Comparison of ENCODE assay signal across 25 mouse cellular contexts in the genomic region with DNA sequence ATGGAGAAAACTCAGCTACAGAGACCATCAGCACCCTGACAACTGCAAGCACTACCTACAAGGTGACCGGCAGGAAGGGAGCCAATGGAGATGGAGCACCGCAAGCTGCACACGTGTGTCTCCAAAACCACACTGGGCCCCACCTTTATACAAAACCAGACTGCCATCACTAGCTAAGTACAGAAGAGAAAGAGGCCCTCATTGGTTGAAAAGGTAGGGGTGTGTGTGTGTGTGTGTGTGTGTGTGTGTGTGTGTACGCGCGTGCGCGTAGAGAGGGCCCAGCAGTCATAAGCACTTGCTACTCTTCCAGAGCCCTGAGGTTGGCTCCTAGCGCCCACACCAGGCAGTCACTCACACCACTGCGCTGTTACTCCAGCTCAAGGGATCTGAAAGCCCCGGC. TPM values are rescaled to one million over a fixed set of nuclear protein-coding genes. Genes with fewer than 3 reads are reported as not detected.
A peak's percentile ranks its signal among the peaks of the same experiment; 100 is the strongest.
DNase-seq lines count a peak whose midpoint lies in the region; ATAC-seq and TF ChIP-seq lines count a peak whose summit lies in the region.
"Had no signal": no experiment of that assay in that cellular context is flagged by ENCODE, and none has a peak within 500 bp of the region (broad histone marks: within the 10 kb centered on the region; RNA-seq: fewer than 3 reads in every experiment).

No protein-coding gene starts in this region.

- no peak overlapping the region for H3K4me3 ChIP-seq in heart, embryonic 16.5 days (ENCODE audit: low read length)
- H3K4me3 ChIP-seq in heart, embryonic 11.5 days (ENCODE audit: low read depth, low read length), result no peak overlapping the region
- no peak overlapping the region for H3K4me3 ChIP-seq in kidney, adult 2 months (ENCODE audit: insufficient read depth, low read depth, low read length)
- H3K4me3 ChIP-seq: forebrain, embryonic 10.5 days; heart, embryonic 12.5 days; hindbrain, embryonic 12.5 days; limb, embryonic 15.5 days; megakaryocyte, embryonic 14.5 days had no signal

- no peak overlapping the region for H3K9ac ChIP-seq in heart, embryonic 16.5 days (ENCODE audit: low read length)
- no peak overlapping the region for H3K9ac ChIP-seq in heart, embryonic 11.5 days (ENCODE audit: low read depth, low read length)
- H3K9ac ChIP-seq: heart, embryonic 12.5 days; hindbrain, embryonic 12.5 days; limb, embryonic 15.5 days; liver, embryonic 14.5 days; lung, embryonic 14.5 days had no signal

- ATAC-seq in heart, embryonic 16.5 days (replicated peaks; ENCODE audit: extremely low read depth, insufficient read depth, low FRiP score), result 0 out of 2 replicates have a peak, but pooled peaks have one; percentile 14
- ATAC-seq in heart, embryonic 11.5 days (replicated peaks; ENCODE audit: insufficient number of reproducible peaks, low FRiP score, low TSS enrichment), result no peak
- ATAC-seq in cerebellum, adult (ENCODE audit: insufficient number of reproducible peaks, low FRiP score, low TSS enrichment), result no peak
- ATAC-seq: Patski had no signal

- peak; percentile 10 for DNase-seq in thymus, postnatal 25 days
- DNase-seq in thymus, adult 18-20 months, result no peak
- DNase-seq in T-cell, adult 2 months (ENCODE audit: low spot score), result peak; percentile 41
- peak; percentile 48 for DNase-seq in thymus, postnatal 4 days
- DNase-seq in kidney, adult 2 months, result no peak
- DNase-seq: adrenal gland, postnatal 14 days; B cell, adult 2 months; cerebellum, adult 9-10 months; heart, postnatal 14 days; kidney, adult 8-10 months; kidney, postnatal 10 days; left cerebral cortex, postnatal 4 days; lung, embryonic 14.5 days; lung, postnatal 36 days had no signal

- TF ChIP-seq CTCF in kidney, adult 2 months (conservative IDR thresholded peaks at IDR 0.05; ENCODE audit: insufficient read depth, insufficient read length, low read depth, low read length), result no peak

- no peak for TF ChIP-seq POLR2A in kidney, adult 2 months (IDR thresholded peaks at IDR 0.05; ENCODE audit: low read depth, low read length)

- H3K36me3 ChIP-seq in heart, embryonic 16.5 days (ENCODE audit: control insufficient read depth, insufficient read depth), result no peaks in the 10 kb centered on the region
- no peaks in the 10 kb centered on the region for H3K36me3 ChIP-seq in heart, embryonic 11.5 days (ENCODE audit: control insufficient read depth, insufficient read depth, low read length)
- no peaks in the 10 kb centered on the region for H3K36me3 ChIP-seq in kidney, adult 2 months (ENCODE audit: control insufficient read depth, insufficient read depth, low read length)
- H3K36me3 ChIP-seq: heart, embryonic 12.5 days; hindbrain, embryonic 12.5 days; limb, embryonic 15.5 days had no signal

- no peaks in the 10 kb centered on the region for H3K27me3 ChIP-seq in heart, embryonic 16.5 days (ENCODE audit: control insufficient read depth, insufficient read depth, low read length)
- H3K27me3 ChIP-seq in heart, embryonic 11.5 days (ENCODE audit: control insufficient read depth, insufficient read depth, low read length), result no peaks in the 10 kb centered on the region
- H3K27me3 ChIP-seq in kidney, adult 2 months (replicated peaks; ENCODE audit: control insufficient read depth, insufficient read depth, low read length), result no peaks in the 10 kb centered on the region
- H3K27me3 ChIP-seq: heart, embryonic 12.5 days; hindbrain, embryonic 12.5 days; limb, embryonic 15.5 days; megakaryocyte, embryonic 14.5 days; Patski had no signal

- no peaks in the 10 kb centered on the region; the same call in 1 of the 2 replicates for H3K4me1 ChIP-seq in heart, embryonic 16.5 days (ENCODE audit: control insufficient read depth, insufficient read depth, low read length)
- peaks cover 9% of the 10 kb centered on the region; the same call in 1 of the 2 replicates for H3K4me1 ChIP-seq in heart, embryonic 11.5 days (ENCODE audit: control insufficient read depth, insufficient read depth, low read length)
- H3K4me1 ChIP-seq in kidney, adult 2 months (ENCODE audit: control insufficient read depth, insufficient read depth, low read length), result no peaks in the 10 kb centered on the region

- H3K9me3 ChIP-seq in heart, embryonic 16.5 days (replicated peaks; ENCODE audit: control insufficient read depth, low read length), result no peaks in the 10 kb centered on the region
- no peaks in the 10 kb centered on the region for H3K9me3 ChIP-seq in heart, embryonic 11.5 days (replicated peaks; ENCODE audit: control insufficient read depth, low read length)
- H3K9me3 ChIP-seq: forebrain, embryonic 10.5 days; heart, embryonic 12.5 days; hindbrain, embryonic 12.5 days; limb, embryonic 15.5 days; megakaryocyte, embryonic 14.5 days had no signal

- 87% methylated on average over 11 of the region's 11 CpGs for WGBS in heart, embryonic 16.5 days
- 90% methylated on average over 11 of the region's 11 CpGs for WGBS in heart, embryonic 11.5 days (ENCODE audit: insufficient replicate concordance)
- WGBS in kidney, adult 2 months, result 89% methylated on average over 11 of the region's 11 CpGs

- H3K27ac ChIP-seq in heart, embryonic 16.5 days (ENCODE audit: low read length), result no peak overlapping the region
- H3K27ac ChIP-seq in heart, embryonic 11.5 days (ENCODE audit: low read depth, low read length), result no peak overlapping the region
- H3K27ac ChIP-seq in kidney, adult 2 months (ENCODE audit: insufficient read depth, low read depth, low read length), result no peak overlapping the region
- H3K27ac ChIP-seq: forebrain, embryonic 10.5 days; hindbrain, embryonic 12.5 days; limb, embryonic 15.5 days; liver, embryonic 14.5 days; stomach, postnatal 0 days had no signal

- no peak overlapping the region for H3K4me2 ChIP-seq in heart, embryonic 16.5 days (ENCODE audit: low read depth, low read length)
- H3K4me2 ChIP-seq in heart, embryonic 11.5 days, result no peak overlapping the region
- H3K4me2 ChIP-seq: heart, embryonic 12.5 days; hindbrain, embryonic 12.5 days; limb, embryonic 15.5 days; lung, embryonic 14.5 days had no signal

RNA-seq across cellular contexts. Expression of a gene that starts 11.8 kb away (rescaled TPM):
- polyA plus RNA-seq in heart, embryonic 16.5 days (2015; fragmentation: Nextera tagmentation; extraction: Ambion mirVana), result 53.7 and 54.8 TPM in 2 replicates
- polyA plus RNA-seq in heart, embryonic 11.5 days (2014; fragmentation: Nextera tagmentation; extraction: Ambion mirVana), result 46.9 and 47.5 TPM in 2 replicates
- 29.8 and 30.7 TPM in 2 replicates for polyA plus RNA-seq in kidney, adult 2 months (2012; rRNA removed)

Comparison
In these comparisons a context has a peak if more than half of its experiments do, and no peak if none do; other contexts are left out.
1. DNase-seq: peak in thymus, postnatal 25 days (single experiment), T-cell, adult 2 months (single experiment) and thymus, postnatal 4 days (single experiment); none in thymus, adult 18-20 months (0 of 2) and kidney, adult 2 months (single experiment).